Mouse (Mus musculus) neural tube, embryonic 12.5 days (tissue): ENCODE measurements at regions not wholly inside any gene's neighbourhood (a gene's known extent, or its start where the extent isn't known, plus 50 kb on each side); places are given as distances from the start of the nearest gene placed in this dataset.

ENCODE experiments used
- ATAC-seq: fragments of 200-750 bp; cut with Nextera tagmentation; 2 replicates; pipeline ENCODE4 v1.8.0; 2017; ENCODE audit warnings: low read depth, mild to moderate bottlenecking, moderate TSS enrichment, moderate library complexity; ENCODE audit not compliant: low FRiP score
- H3K27ac ChIP-seq: fragments of 300-500 bp; sonication (generic); 2 replicates; pipeline ENCODE4 v1.5.1; 2016
- H3K27me3 ChIP-seq: fragments of 300-500 bp; sonication (generic); replicated peaks from 2 replicates; pipeline ENCODE4 v1.6.1; 2016; ENCODE audit warnings: mild to moderate bottlenecking
- H3K36me3 ChIP-seq: fragments of 300-500 bp; sonication (generic); 2 replicates; pipeline ENCODE4 v1.6.1; 2016; ENCODE audit warnings: mild to moderate bottlenecking
- H3K4me1 ChIP-seq: fragments of 300-500 bp; sonication (generic); 2 replicates; pipeline ENCODE4 v1.6.1; 2016
- H3K4me2 ChIP-seq: fragments of 300-500 bp; sonication (generic); replicated peaks from 2 replicates; pipeline ENCODE4 v1.6.1; 2016; ENCODE audit warnings: mild to moderate bottlenecking
- H3K4me3 ChIP-seq: fragments of 300-500 bp; sonication (generic); 2 replicates; pipeline ENCODE4 v1.5.1; 2016
- H3K9ac ChIP-seq: fragments of 300-500 bp; sonication (generic); 2 replicates; pipeline ENCODE4 v1.6.1; 2016; ENCODE audit warnings: mild to moderate bottlenecking
- H3K9me3 ChIP-seq: fragments of 300-500 bp; sonication (generic); 2 replicates; pipeline ENCODE4 v1.6.1; 2016; ENCODE audit warnings: mild to moderate bottlenecking
- WGBS: fragments of 180-500 bp; shearing (Covaris S2); methylation state at CpG from one replicate; pipeline ENCODE4 v1.1.7; 2016; 5-methylcytosine and 5-hydroxymethylcytosine counted together

GRCm38 (mm10) chr1:186297464-186297863, 180.4 kb upstream of the Lyplal1 start:
- no peaks in the 10 kb centered on the region for H3K36me3 ChIP-seq
- 87% methylated on average over 7 of the region's 7 CpGs for WGBS
- H3K4me2 ChIP-seq, result no peak overlapping the region
- no peak for ATAC-seq
- H3K9me3 ChIP-seq, result no peaks in the 10 kb centered on the region
- no peak overlapping the region for H3K27ac ChIP-seq
- H3K9ac ChIP-seq, result no peak overlapping the region
- no peaks in the 10 kb centered on the region for H3K4me1 ChIP-seq
- H3K27me3 ChIP-seq, result no peaks in the 10 kb centered on the region
- no peak overlapping the region for H3K4me3 ChIP-seq

GRCm38 (mm10) chr1:186295201-186295600, 178.1 kb upstream of the Lyplal1 start:
- no peaks in the 10 kb centered on the region for H3K4me1 ChIP-seq
- no peak for ATAC-seq
- no peak overlapping the region for H3K27ac ChIP-seq
- no peak overlapping the region for H3K4me2 ChIP-seq
- H3K9ac ChIP-seq, result no peak overlapping the region
- 78% methylated on average over 2 of the region's 2 CpGs for WGBS
- H3K9me3 ChIP-seq, result no peaks in the 10 kb centered on the region
- no peaks in the 10 kb centered on the region for H3K36me3 ChIP-seq
- no peak overlapping the region for H3K4me3 ChIP-seq
- no peaks in the 10 kb centered on the region for H3K27me3 ChIP-seq

GRCm38 (mm10) chr1:186294635-186295034, 177.5 kb upstream of the Lyplal1 start:
- ATAC-seq, result no peak
- Histone ChIP-seq H3K36me3 (no peaks in the 10 kb centered on the region), H3K4me3 (no peak overlapping the region), H3K9ac (no peak overlapping the region), H3K4me1 (no peaks in the 10 kb centered on the region), H3K4me2 (no peak overlapping the region), H3K27ac (no peak overlapping the region), H3K27me3 (no peaks in the 10 kb centered on the region), H3K9me3 (no peaks in the 10 kb centered on the region)
- WGBS, result 75% methylated on average over 2 of the region's 2 CpGs

- no peak overlapping the region for H3K27ac ChIP-seq
- 81% methylated on average over 2 of the region's 2 CpGs for WGBS
- H3K9me3 ChIP-seq, result no peaks in the 10 kb centered on the region
- no peaks in the 10 kb centered on the region for H3K36me3 ChIP-seq
- H3K4me1 ChIP-seq, result no peaks in the 10 kb centered on the region
- ATAC-seq, result no peak
- no peak overlapping the region for H3K4me3 ChIP-seq
- no peak overlapping the region for H3K9ac ChIP-seq
- no peak overlapping the region for H3K4me2 ChIP-seq
- no peaks in the 10 kb centered on the region for H3K27me3 ChIP-seq
These were observed 172.0 kb upstream of the Lyplal1 start for GRCm38 (mm10) chr1:186289117-186289516.

- no peak for ATAC-seq
- Histone ChIP-seq H3K9me3 (no peaks in the 10 kb centered on the region), H3K36me3 (no peaks in the 10 kb centered on the region), H3K27ac (no peak overlapping the region), H3K9ac (no peak overlapping the region), H3K27me3 (no peaks in the 10 kb centered on the region), H3K4me3 (no peak overlapping the region), H3K4me2 (no peak overlapping the region), H3K4me1 (no peaks in the 10 kb centered on the region)
- 81% methylated on average over 8 of the region's 8 CpGs for WGBS
These were observed 170.7 kb upstream of the Lyplal1 start for GRCm38 (mm10) chr1:186287831-186288230.

GRCm38 (mm10) chr1:186286401-186286800, 169.3 kb upstream of the Lyplal1 start:
- H3K4me2 ChIP-seq, result no peak overlapping the region
- ATAC-seq, result no peak
- H3K27ac ChIP-seq, result no peak overlapping the region
- no peaks in the 10 kb centered on the region for H3K27me3 ChIP-seq
- H3K9me3 ChIP-seq, result no peaks in the 10 kb centered on the region
- H3K4me3 ChIP-seq, result no peak overlapping the region
- WGBS, result 26% methylated on average over 4 of the region's 4 CpGs
- no peaks in the 10 kb centered on the region for H3K4me1 ChIP-seq
- no peak overlapping the region for H3K9ac ChIP-seq
- H3K36me3 ChIP-seq, result no peaks in the 10 kb centered on the region

GRCm38 (mm10) chr1:186277981-186278634, 161.0 kb upstream of the Lyplal1 start:
- H3K4me3 ChIP-seq, result no peak overlapping the region
- 62% methylated on average over 11 of the region's 11 CpGs for WGBS
- no peaks in the 10 kb centered on the region for H3K4me1 ChIP-seq
- no peaks in the 10 kb centered on the region for H3K9me3 ChIP-seq
- no peak overlapping the region for H3K27ac ChIP-seq
- no peak for ATAC-seq
- no peak overlapping the region for H3K4me2 ChIP-seq
- no peaks in the 10 kb centered on the region for H3K36me3 ChIP-seq
- H3K27me3 ChIP-seq, result no peaks in the 10 kb centered on the region
- H3K9ac ChIP-seq, result no peak overlapping the region

GRCm38 (mm10) chr1:186271436-186271835, 154.3 kb upstream of the Lyplal1 start:
- ATAC-seq, result no peak
- WGBS, result 63% methylated on average over 2 of the region's 2 CpGs
- H3K4me3 ChIP-seq, result no peak overlapping the region
- H3K27me3 ChIP-seq, result no peaks in the 10 kb centered on the region
- no peak overlapping the region for H3K27ac ChIP-seq
- no peaks in the 10 kb centered on the region for H3K4me1 ChIP-seq
- H3K36me3 ChIP-seq, result no peaks in the 10 kb centered on the region
- H3K9ac ChIP-seq, result no peak overlapping the region
- H3K4me2 ChIP-seq, result no peak overlapping the region
- 0 out of 2 replicates have a peak, but pooled peaks cover 1% of the 10 kb centered on the region for H3K9me3 ChIP-seq

- Histone ChIP-seq H3K36me3 (no peaks in the 10 kb centered on the region), H3K4me2 (no peak overlapping the region), H3K4me1 (peaks cover 5% of the 10 kb centered on the region; the same call in 1 of the 2 replicates), H3K27ac (no peak overlapping the region), H3K27me3 (no peaks in the 10 kb centered on the region), H3K9me3 (0 out of 2 replicates have a peak, but pooled peaks cover 5% of the 10 kb centered on the region), H3K9ac (no peak overlapping the region), H3K4me3 (no peak overlapping the region)
- 23% methylated on average over 2 of the region's 2 CpGs for WGBS
- no peak for ATAC-seq
These were observed 150.2 kb upstream of the Lyplal1 start for GRCm38 (mm10) chr1:186267317-186267716.

GRCm38 (mm10) chr1:186264639-186265038, 147.5 kb upstream of the Lyplal1 start:
- Histone ChIP-seq H3K4me2 (no peak overlapping the region), H3K27me3 (no peaks in the 10 kb centered on the region), H3K9ac (no peak overlapping the region), H3K4me1 (peaks cover 14% of the 10 kb centered on the region), H3K36me3 (no peaks in the 10 kb centered on the region), H3K9me3 (0 out of 2 replicates have a peak, but pooled peaks cover 5% of the 10 kb centered on the region), H3K4me3 (no peak overlapping the region), H3K27ac (no peak overlapping the region)
- no peak for ATAC-seq
- WGBS, result 44% methylated on average over 3 of the region's 3 CpGs

- WGBS, result 79% methylated on average over 7 of the region's 7 CpGs
These were observed 146.8 kb upstream of the Lyplal1 start for GRCm38 (mm10) chr1:186263955-186264354.

GRCm38 (mm10) chr1:186263196-186263595, 146.1 kb upstream of the Lyplal1 start:
- peaks cover 14% of the 10 kb centered on the region for H3K4me1 ChIP-seq
- no peak overlapping the region for H3K27ac ChIP-seq
- H3K4me2 ChIP-seq, result no peak overlapping the region
- H3K9me3 ChIP-seq, result 0 out of 2 replicates have a peak, but pooled peaks cover 5% of the 10 kb centered on the region
- no peak overlapping the region for H3K9ac ChIP-seq
- H3K4me3 ChIP-seq, result no peak overlapping the region
- no peak for ATAC-seq
- no peaks in the 10 kb centered on the region for H3K36me3 ChIP-seq
- H3K27me3 ChIP-seq, result no peaks in the 10 kb centered on the region
- 80% methylated on average over 3 of the region's 3 CpGs for WGBS

More at GRCm38 (mm10) chr1:186263955-186264354, 146.8 kb upstream of the Lyplal1 start:
- Histone ChIP-seq H3K9me3 (0 out of 2 replicates have a peak, but pooled peaks cover 5% of the 10 kb centered on the region), H3K27ac (no peak overlapping the region), H3K4me2 (no peak overlapping the region), H3K9ac (no peak overlapping the region), H3K27me3 (no peaks in the 10 kb centered on the region), H3K4me3 (no peak overlapping the region), H3K36me3 (no peaks in the 10 kb centered on the region), H3K4me1 (peaks cover 14% of the 10 kb centered on the region)
- no peak for ATAC-seq

GRCm38 (mm10) chr1:186262040-186262439, 144.9 kb upstream of the Lyplal1 start:
- no peak for ATAC-seq
- H3K4me3 ChIP-seq, result no peak overlapping the region
- 0 out of 2 replicates have a peak, but pooled peaks cover 5% of the 10 kb centered on the region for H3K9me3 ChIP-seq
- no peaks in the 10 kb centered on the region for H3K36me3 ChIP-seq
- H3K27ac ChIP-seq, result no peak overlapping the region
- no peak overlapping the region for H3K9ac ChIP-seq
- H3K4me1 ChIP-seq, result peaks cover 14% of the 10 kb centered on the region
- no peaks in the 10 kb centered on the region for H3K27me3 ChIP-seq
- 70% methylated on average over 6 of the region's 6 CpGs for WGBS
- H3K4me2 ChIP-seq, result no peak overlapping the region
